Mouse (Mus musculus) right cerebral cortex, adult 18-20 months (tissue): ENCODE data around the gene Ankrd65.
A peak's percentile ranks its signal among the peaks of the same experiment; 100 is the strongest.

Source experiments
- DNase-seq: peaks from one replicate; pipeline ENCODE4 v3.0.0; 2022; ENCODE audit warnings: mixed read lengths

The Ankrd65 gene

DNA sequence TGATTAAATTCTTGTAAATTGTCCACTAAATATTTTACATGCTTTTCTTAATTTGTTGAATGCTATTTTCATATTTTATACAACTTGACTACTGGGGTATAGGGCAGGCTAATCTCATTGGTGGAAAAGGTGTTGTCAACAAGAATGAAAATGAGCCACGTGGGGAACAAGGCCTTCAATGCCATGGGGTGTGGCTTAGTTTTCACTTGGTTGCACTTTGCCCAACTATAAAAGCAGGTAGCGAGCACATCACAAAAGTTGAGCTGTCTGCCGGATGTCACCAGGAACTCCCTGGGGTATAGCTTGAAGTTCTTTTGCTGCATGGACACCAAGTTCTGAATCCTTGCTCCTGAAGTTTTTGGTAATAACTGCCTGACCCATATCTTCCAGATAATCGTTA is 27.3 kb downstream of the Ankrd65 start:
- no peak for DNase-seq

GRCm38 (mm10) chr4:155821025-155821424 is 30.8 kb downstream of the Ankrd65 start:
- DNase-seq: no peak

GRCm38 (mm10) chr4:155823443-155823842 is 33.2 kb downstream of the Ankrd65 start:
- no peak for DNase-seq

DNA sequence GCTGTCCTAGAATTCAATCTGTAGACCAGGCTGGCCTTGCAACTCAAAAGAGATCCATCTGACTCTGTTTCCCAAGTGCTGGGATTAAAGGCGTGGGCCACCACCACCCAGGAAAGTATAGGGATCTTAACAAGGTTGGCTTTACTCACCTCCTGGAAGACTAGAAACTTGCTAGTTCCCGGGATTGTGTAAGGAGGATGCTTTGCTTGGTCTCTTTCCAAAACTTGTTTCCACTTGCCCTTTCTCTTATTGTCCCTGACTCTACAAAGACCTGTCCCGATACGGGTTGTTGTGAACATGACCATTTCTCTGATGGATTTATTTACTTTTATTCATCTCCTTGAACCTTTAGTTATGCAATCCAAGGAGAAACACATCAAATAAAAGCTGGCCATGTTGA is 39.6 kb downstream of the Ankrd65 start:
- DNase-seq: no peak

DNA sequence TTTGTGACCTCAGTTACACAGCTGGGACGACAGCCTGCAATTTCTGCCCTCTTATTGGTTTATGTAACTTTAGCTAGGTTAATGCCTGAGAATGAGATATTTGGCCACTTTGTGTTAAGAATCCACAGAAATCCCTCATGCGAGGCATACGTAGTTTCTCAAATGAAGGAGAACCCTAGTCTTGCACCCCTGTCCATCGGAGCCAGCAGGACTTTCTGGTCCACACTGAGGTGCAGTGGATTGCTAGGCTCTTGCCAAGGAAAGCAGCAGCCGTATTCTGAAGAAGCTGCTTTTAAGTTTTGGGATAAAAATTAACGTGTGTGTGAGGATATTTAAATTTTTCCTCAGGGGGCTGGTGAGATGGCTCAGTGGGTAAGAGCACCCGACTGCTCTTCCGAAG is 40.4 kb downstream of the Ankrd65 start:
- DNase-seq: no peak

DNA sequence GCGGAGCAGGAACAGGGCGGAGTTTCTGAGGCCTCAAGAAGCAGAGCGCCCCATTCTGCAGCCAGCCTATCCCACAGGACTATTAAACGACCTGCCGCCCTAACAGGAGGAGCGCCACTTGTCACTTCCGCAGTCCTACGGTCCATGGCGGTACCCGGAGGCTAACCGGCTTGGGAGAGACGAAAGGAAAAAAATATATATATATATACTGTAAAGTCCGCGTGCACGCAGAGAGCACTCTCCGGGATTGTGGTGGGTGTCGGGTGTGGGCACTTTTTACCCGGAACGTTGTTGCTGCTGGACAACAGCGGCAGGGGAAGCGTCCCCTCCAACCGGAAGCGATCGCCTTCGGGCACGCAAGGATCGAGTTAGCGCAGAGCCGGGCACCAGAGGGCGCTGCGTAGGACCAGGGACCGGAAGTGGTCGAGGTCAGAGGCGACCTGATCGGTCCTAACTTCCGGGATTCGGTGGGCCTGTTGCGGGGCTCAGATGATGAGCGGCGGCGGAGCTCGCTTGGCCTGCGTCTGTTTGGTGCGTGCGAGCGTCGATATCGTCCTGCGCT is 41.0 kb downstream of the Ankrd65 start, which contains the start of gene Aurkaip1:
Aurkaip1 (plus strand) TSS at position 68 of the 562 bp plus-strand sequence.
- DNase-seq: peak; percentile 96

GRCm38 (mm10) chr4:155831831-155832230 is 41.6 kb downstream of the Ankrd65 start:
- DNase-seq: no peak

- no peak for DNase-seq
Observed at GRCm38 (mm10) chr4:155832321-155832720, 42.1 kb downstream of the Ankrd65 start.

DNA sequence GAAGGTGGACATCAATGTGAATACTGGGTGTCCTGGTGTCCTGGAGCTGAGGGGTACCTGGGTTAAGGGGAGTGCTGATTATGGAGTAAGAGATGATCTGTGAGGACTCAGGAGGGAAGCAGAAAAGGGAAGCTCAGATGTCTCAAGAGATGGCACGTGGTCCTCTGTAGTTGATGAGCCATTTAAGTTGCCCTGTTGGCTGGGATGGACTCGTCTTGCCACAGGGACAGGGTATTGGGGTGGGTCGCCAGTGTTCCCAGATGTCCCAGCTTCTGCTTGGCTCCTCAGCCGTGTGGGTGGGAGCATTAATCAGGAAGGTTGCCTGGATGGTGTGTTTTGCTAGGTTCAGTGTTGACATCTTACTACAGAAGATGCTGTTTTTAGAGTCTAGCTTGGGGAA is 43.0 kb downstream of the Ankrd65 start:
- DNase-seq: no peak

DNA sequence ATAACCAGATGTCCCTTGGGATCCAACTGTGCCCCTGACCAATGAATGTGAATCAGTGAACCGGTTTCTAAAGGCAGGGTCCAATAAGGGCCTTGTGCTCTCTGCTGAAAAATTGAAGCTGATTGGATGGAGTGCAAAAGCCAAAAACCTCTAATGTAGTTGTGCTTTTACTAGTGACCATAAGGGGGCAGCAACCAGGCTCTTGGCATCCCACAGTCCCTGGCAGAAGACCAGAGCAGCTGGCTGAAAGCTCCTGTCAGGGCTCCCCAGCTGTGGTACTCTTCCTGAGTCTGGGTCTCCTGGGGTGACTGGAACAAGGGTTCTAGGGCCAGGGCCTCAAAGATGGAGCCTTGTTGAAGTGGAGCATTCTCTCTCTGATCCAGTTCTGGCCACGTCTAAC is 43.6 kb downstream of the Ankrd65 start:
- peak; percentile 80 for DNase-seq

GRCm38 (mm10) chr4:155837404-155838010 is 47.3 kb downstream of the Ankrd65 start:
- no peak for DNase-seq

DNA sequence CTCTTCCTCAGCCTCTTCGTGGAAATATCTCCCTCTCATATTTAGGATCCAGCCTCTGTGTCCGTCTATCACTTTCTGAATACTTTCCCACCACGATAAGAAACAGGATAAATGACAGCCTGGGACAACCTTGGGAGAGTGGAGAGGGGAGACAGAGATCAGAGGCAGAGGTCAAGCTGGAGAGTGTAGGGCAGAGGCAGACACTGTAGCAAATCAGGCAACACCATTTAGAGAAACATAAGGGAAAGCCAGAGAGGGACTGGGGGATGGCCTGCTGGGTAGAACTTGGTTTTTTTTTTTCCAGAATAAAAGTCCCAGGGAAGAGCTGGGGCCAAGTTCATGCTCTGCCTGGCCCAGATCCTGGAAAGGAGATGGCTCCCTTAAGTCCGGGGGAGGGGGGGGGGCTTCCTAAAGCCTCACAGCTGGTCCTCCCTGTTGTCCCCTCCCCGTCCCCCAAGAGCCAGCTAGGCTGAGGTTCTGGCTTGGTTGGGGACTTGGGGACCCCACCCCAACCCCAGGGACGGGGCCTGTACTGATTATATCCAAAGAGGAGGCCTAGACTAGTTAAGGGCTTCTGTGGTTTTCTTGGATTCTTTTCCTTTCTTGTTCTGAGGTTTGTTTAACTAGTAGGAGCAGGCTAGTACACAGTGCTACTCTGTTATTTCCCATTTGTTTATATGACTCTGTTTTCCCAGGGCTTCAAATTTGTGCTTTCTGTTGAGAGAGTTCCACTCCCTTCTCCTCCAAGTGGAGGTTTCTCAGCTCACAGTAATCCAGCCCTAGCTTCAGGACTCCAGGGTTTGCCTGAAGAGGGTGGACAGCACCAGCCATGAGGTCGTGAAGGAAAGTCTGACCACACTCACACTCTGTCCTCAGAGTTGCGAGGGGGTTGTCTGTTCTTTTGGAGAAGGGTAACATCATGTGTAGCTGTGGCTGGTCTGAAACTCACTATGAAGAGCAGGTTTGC is 48.2 kb downstream of the Ankrd65 start:
- DNase-seq: no peak

DNA sequence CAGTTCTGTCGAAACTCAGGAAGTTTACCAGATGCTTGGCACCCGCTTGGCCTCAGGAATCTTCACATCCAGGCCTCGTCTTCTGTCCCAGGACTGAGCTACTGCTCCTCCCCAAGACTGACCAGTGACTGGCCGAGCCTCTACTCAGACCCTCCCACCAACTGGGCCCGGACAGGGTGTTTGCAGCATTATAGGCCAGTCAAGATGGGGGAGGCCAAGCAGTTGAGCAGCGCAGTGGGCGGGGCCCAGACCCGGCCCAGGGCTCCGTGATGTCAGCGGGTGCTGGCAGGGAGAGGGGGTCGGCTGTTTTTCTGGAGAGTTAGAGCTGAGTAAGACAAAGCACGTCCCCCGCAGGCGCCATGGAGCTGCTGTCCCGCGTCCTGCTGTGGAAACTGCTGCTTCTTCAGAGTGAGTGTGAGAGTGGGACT is 49.3 kb downstream of the Ankrd65 start, which contains the start of gene Mxra8:
Mxra8 (plus strand) TSS at position 198 of the 428 bp plus-strand sequence.
- no peak for DNase-seq

DNA sequence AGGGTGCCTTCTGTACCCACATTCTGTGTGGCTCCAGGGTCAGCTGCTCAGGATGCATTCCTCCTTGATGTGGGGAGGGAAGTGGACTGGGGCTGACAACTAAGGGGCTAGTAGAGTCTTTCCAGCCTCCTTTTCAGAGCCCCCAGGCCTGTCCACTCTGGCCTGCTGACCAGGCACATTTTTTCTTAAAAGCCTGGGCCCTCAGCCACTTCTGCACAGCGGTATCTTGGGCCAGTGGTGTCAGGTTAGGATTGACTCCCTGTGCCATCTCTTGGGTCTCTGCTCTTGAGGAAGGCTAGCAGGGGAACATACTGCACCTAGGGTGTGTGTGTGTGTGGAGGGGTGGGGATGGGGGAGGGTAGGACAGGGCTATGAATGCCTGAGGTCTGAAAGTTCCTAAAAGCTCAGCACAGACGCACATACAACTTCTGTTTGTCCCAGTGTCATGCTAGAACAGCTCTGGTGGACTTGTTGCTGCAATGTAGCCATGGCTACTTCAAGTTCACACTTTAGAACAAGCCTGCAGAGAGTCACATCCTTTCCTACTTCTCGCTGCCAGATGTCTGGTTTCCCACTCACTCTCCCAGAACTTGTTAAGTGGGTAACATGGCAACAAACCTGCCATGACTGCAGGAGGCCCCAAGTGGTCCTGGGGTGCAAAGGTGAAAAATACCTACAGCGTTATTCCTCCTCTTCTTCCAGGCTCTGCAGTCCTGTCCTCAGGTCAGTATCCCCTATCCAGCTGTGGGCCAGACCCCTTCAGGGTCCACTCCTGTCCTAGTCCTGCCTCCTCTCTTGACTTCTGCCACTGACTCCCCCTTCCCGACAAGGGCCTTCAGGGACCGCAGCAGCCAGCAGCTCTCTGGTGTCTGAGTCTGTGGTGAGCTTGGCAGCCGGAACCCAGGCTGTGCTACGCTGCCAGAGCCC is 50.1 kb downstream of the Ankrd65 start:
- DNase-seq: no peak

DNA sequence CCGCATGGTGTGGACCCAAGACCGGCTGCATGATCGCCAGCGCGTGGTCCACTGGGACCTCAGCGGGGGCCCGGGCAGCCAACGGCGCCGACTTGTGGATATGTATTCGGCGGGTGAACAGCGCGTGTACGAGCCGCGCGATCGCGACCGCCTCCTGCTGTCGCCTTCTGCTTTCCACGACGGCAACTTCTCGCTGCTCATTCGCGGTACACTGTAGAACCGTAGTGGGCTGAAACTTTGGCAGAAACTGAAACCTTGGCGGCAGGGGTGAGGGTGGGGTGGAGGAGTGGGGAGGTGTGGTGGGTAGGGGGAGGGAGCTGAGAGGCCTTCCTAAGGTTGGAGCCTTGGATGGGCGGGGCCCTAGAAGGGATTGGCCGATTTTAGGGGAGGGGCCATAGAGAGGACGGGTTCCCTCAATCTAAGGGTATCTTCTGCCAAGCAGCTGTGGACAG is 50.8 kb downstream of the Ankrd65 start:
- no peak for DNase-seq

DNA sequence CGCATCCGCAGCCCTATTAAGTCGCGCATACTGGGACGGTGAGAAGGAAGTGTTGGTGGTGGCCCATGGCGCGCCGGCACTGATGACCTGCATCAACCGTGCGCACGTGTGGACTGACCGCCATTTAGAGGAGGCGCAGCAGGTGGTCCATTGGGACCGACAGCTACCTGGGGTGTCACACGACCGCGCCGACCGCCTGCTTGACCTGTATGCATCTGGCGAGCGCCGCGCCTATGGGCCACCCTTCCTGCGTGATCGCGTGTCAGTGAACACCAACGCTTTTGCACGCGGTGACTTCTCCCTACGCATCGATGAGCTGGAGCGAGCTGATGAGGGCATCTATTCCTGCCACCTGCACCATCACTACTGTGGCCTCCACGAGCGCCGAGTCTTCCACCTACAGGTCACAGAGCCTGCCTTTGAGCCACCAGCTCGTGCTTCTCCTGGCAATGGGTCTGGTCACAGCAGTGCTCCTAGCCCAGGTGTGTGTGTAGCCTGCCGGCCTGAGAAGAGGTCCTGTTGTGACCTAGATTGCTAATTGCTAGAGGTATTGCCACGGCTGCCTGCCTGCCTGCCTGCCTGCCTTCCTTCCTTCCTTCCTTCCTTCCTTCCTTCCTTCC is 51.5 kb downstream of the Ankrd65 start:
- no peak for DNase-seq

DNA sequence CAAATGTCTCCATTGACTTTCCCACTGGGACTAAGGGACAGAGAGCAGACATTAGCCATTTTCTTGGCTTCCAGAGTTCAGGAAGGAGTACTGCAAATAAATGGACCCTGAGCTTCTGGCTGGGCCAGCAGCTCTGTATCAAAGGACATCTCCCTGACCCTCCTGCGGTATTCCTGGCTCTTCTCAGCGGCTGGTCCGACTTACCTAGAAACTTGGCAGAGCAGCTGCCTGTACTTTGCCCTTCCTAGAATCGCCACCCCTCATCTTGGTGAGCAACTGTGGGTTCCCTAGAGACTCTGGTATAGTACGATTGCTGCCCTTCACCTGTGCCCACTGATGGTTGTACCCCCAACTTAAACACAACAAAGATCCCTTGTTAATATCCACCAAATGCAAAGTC is 53.0 kb downstream of the Ankrd65 start:
- DNase-seq: no peak

DNA sequence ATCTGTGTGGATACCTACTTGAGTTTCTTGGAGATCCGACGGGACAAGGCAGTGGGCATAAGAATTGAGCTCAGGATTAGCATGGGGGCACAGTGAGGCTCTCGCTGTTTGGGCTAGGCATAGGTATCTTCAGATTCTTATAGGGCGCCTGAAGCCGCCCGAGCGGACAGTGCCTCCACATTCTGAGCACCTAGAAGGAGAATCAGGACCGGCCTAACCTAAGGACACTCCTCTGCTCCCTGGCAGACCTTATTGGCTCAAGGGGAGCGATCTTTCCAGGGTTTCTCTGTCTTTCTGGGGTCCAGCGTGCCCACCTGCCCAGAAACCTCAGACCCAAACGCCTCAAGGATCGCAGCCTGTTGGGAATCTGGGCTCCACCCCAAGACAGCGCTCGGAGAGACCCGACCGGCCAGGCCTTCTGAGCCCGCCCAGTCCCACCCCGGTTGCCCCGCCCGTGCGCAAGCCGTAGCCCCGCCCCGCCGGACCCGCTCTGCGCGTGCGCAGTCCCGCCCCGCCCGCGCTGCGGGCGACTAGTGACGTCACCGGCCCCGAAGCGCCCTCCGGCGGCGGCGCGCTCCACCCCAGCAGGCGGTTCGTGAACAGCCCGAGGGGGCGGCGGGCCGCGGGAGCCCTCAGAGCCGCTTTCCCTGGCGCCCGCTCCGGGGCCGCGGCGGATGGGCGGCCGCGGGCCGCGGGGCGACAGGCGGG is 56.8 kb downstream of the Ankrd65 start, which contains the start of gene Dvl1:
Dvl1 (plus strand) TSS at position 532 of the 708 bp plus-strand sequence.
- DNase-seq: peak; percentile 94

GRCm38 (mm10) chr4:155847591-155848352 is 57.5 kb downstream of the Ankrd65 start:
- DNase-seq: no peak

- no peak for DNase-seq
Observed at GRCm38 (mm10) chr4:155848434-155849095, 58.3 kb downstream of the Ankrd65 start.
